Mouse (Mus musculus) midbrain, postnatal 0 days (tissue): ENCODE results near the gene Cyp26b1. TPM values are rescaled to one million over a fixed set of nuclear protein-coding genes. Genes with fewer than 3 reads are reported as not detected.
A peak's percentile ranks its signal among the peaks of the same experiment; 100 is the strongest.

Experiments
- ATAC-seq: fragments of 200-750 bp; cut with Nextera tagmentation; 2 replicates; pipeline ENCODE4 v1.8.0; 2017; ENCODE audit warnings: moderate number of reproducible peaks, mild to moderate bottlenecking, moderate TSS enrichment, moderate library complexity; ENCODE audit not compliant: low FRiP score
- DNase-seq: peaks from one replicate; pipeline ENCODE4 v3.0.0-alpha.2; 2015; ENCODE audit warnings: low spot score
- H3K27ac ChIP-seq: fragments of 300-500 bp; sonication (generic); 2 replicates; pipeline ENCODE4 v1.5.1; 2014; ENCODE audit warnings: low read depth, mild to moderate bottlenecking, low read length, mixed read lengths
- H3K27me3 ChIP-seq: fragments of 300-500 bp; sonication (generic); 2 replicates; pipeline ENCODE4 v1.6.1; 2014; ENCODE audit warnings: low read length, control low read depth, mixed read lengths; ENCODE audit not compliant: insufficient read depth
- H3K36me3 ChIP-seq: fragments of 300-500 bp; sonication (generic); 2 replicates; pipeline ENCODE4 v1.6.1; 2014; ENCODE audit warnings: low read length, control low read depth, mixed read lengths; ENCODE audit not compliant: insufficient read depth
- H3K4me1 ChIP-seq: fragments of 300-500 bp; sonication (generic); 2 replicates; pipeline ENCODE4 v1.6.1; 2014; ENCODE audit warnings: mild to moderate bottlenecking, control low read depth, antibody characterized with exemption, low read length, mixed read lengths; ENCODE audit not compliant: insufficient read depth
- H3K4me2 ChIP-seq: fragments of 300-500 bp; sonication (generic); 2 replicates; pipeline ENCODE4 v1.6.1; 2014; ENCODE audit warnings: low read depth, mild to moderate bottlenecking, low read length, mixed read lengths; ENCODE audit not compliant: poor library complexity, severe bottlenecking
- H3K4me3 ChIP-seq: fragments of 300-500 bp; sonication (generic); 2 replicates; pipeline ENCODE4 v1.5.1; 2014; ENCODE audit warnings: low read depth, mild to moderate bottlenecking, low read length, moderate library complexity
- H3K9ac ChIP-seq: fragments of 300-500 bp; sonication (generic); replicated peaks from 2 replicates; pipeline ENCODE4 v1.6.1; 2014; ENCODE audit warnings: mild to moderate bottlenecking, low read length, moderate library complexity, mixed read lengths; ENCODE audit not compliant: poor library complexity, severe bottlenecking
- H3K9me3 ChIP-seq: fragments of 300-500 bp; sonication (generic); 2 replicates; pipeline ENCODE4 v1.6.1; 2016; ENCODE audit warnings: low read length, control low read depth
- CTCF ChIP-seq: IDR thresholded peaks from 2 replicates; pipeline ENCODE4 v1.5.1; 2016; ENCODE audit warnings: antibody characterized with exemption, mild to moderate bottlenecking
- WGBS: fragments of 180-500 bp; shearing (Covaris S2); extraction: QIAGEN DNeasy Blood & Tissue Kit; methylation state at CpG from one replicate; pipeline ENCODE4 v1.1.7; 2014; 5-methylcytosine and 5-hydroxymethylcytosine counted together
- polyA plus RNA-seq: library from polyadenylated mRNA; unstranded; fragments of >200 nt; fragmentation: Nextera tagmentation; extraction: Ambion mirVana; gene quantifications from 2 replicates; pipeline ENCODE4 v1.2.1, GENCODE M21; 2015
- total RNA-seq: library from RNA; depleted of rRNA; stranded (reverse); fragments of >200 nt; gene quantifications from 2 replicates; pipeline ENCODE4 v1.2.3, GENCODE M21; 2014

Gene Cyp26b1
- total and polyA plus RNA-seq, 2 experiments from 2014 or later = 6.4 to 36.7 TPM

- peak; percentile 57 for ATAC-seq
- H3K4me3 ChIP-seq = no peak overlapping the region
- WGBS = 31% methylated on average over 25 of the region's 25 CpGs
Measured at GRCm38 (mm10) chr6:84573905-84574660, 19.6 kb downstream of the Cyp26b1 start.

GRCm38 (mm10) chr6:84570039-84570438 is 23.7 kb downstream of the Cyp26b1 start:
- 59% methylated on average over 3 of the region's 3 CpGs for WGBS
- H3K9me3 ChIP-seq = no peaks in the 10 kb centered on the region
- H3K27ac ChIP-seq = no peak overlapping the region
- no peak overlapping the region for H3K4me2 ChIP-seq
- no peak for TF ChIP-seq CTCF
- no peaks in the 10 kb centered on the region for H3K4me1 ChIP-seq
- no peak overlapping the region for H3K9ac ChIP-seq
- no peaks in the 10 kb centered on the region for H3K36me3 ChIP-seq
- DNase-seq (peak; percentile 42), ATAC-seq (no peak)
- 0 out of 2 replicates have a peak, but pooled peaks cover 2% of the 10 kb centered on the region for H3K27me3 ChIP-seq
- no peak overlapping the region for H3K4me3 ChIP-seq

More at GRCm38 (mm10) chr6:84573905-84574660, 19.6 kb downstream of the Cyp26b1 start:
- Histone ChIP-seq H3K4me2 (peak overlapping the region; percentile 15; the same call in 1 of the 2 replicates), H3K36me3 (no peaks in the 10 kb centered on the region; the same call in 1 of the 2 replicates), H3K27ac (no peak overlapping the region), H3K9me3 (no peaks in the 10 kb centered on the region), H3K9ac (no peak overlapping the region), H3K4me1 (no peaks in the 10 kb centered on the region), H3K27me3 (peaks cover 5% of the 10 kb centered on the region; the same call in 1 of the 2 replicates)
- TF ChIP-seq CTCF = peak; percentile 62
- DNase-seq = peak; percentile 76

DNA sequence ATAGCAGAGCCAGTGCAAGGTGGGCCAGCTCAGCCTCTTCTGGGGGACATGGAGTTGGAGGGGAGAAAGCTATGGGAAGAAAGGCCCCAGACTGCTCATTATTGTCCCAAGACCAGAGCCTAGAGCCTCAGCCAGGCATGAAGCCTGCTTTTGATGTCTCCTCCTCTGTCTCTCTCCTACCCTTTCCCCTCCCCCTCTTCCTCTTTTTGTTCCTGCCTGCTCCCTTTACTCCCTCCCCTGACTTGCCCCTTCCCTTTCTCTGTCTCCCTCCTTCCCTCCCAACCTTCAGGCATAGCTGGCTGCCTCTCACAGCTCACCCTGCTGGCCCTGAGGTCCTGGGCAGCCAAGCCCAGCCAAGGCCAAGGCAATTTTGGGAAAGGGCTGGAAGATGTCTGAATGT is 24.1 kb downstream of the Cyp26b1 start:
- Histone ChIP-seq H3K9me3 (no peaks in the 10 kb centered on the region), H3K4me3 (no peak overlapping the region), H3K36me3 (no peaks in the 10 kb centered on the region), H3K27ac (no peak overlapping the region), H3K27me3 (no peaks in the 10 kb centered on the region), H3K9ac (no peak overlapping the region), H3K4me2 (no peak overlapping the region), H3K4me1 (no peaks in the 10 kb centered on the region)
- ATAC-seq = no peak
- TF ChIP-seq CTCF = no peak
- no peak for DNase-seq

DNA sequence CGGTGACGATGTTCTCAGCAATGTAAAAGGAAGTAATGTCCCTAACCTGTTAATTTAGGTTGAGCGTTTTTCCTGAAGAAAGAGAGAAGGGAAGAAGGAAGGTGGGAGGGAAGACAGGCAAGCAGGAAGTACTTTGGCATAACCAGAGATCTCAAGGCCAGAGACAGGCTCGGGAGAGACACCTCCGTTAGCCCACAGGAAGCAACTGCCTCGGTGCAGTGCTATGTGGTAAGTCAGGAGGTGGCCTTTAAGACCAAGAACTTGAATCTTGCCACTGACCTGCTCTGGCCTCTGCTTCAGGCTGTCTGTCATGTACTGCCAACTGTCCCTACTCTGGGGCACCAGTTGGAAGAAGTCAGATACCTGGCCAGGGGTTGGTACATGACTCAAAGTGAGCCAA is 24.8 kb downstream of the Cyp26b1 start:
- no peak for TF ChIP-seq CTCF
- ATAC-seq (no peak), DNase-seq (no peak)
- Histone ChIP-seq H3K27me3 (no peaks in the 10 kb centered on the region), H3K36me3 (no peaks in the 10 kb centered on the region), H3K4me3 (no peak overlapping the region), H3K9me3 (no peaks in the 10 kb centered on the region), H3K4me1 (no peaks in the 10 kb centered on the region), H3K27ac (no peak overlapping the region), H3K4me2 (no peak overlapping the region), H3K9ac (no peak overlapping the region)
- 82% methylated on average over 6 of the region's 6 CpGs for WGBS

DNA sequence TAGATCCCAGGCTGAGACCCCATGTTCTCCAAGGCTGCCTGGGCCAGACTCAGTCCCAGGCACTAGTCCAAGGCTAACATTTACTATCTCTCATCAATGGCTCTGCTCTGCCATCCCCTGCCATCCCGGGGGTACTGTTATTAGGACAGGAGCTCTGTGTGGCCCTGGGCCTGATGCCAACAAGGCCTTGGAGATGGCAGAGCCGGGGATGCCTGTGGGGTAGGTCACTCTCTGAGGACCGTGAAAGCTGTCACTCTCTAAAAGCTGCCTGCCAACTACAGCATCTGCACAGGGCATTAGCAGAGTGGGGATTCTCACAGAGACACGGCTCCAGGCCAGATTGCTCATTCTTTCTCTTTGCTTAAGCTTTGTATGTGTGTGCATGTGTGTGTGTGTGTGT is 26.0 kb downstream of the Cyp26b1 start:
- no peaks in the 10 kb centered on the region for H3K36me3 ChIP-seq
- no peak for TF ChIP-seq CTCF
- peak; percentile 85 for DNase-seq
- H3K9me3 ChIP-seq = no peaks in the 10 kb centered on the region
- H3K27me3 ChIP-seq = no peaks in the 10 kb centered on the region
- no peak for ATAC-seq
- 37% methylated on average over 4 of the region's 4 CpGs for WGBS
- H3K4me1 ChIP-seq = no peaks in the 10 kb centered on the region
- H3K9ac ChIP-seq = no peak overlapping the region
- H3K4me3 ChIP-seq = no peak overlapping the region
- H3K27ac ChIP-seq = no peak overlapping the region
- H3K4me2 ChIP-seq = no peak overlapping the region

- no peak overlapping the region for H3K4me3 ChIP-seq
- H3K27ac ChIP-seq = no peak overlapping the region
- no peaks in the 10 kb centered on the region for H3K9me3 ChIP-seq
- H3K9ac ChIP-seq = no peak overlapping the region
- TF ChIP-seq CTCF = no peak
- DNase-seq (no peak), ATAC-seq (no peak)
- H3K27me3 ChIP-seq = no peaks in the 10 kb centered on the region
- WGBS = 69% methylated on average over 2 of the region's 2 CpGs
- H3K36me3 ChIP-seq = no peaks in the 10 kb centered on the region
- H3K4me1 ChIP-seq = no peaks in the 10 kb centered on the region
- H3K4me2 ChIP-seq = no peak overlapping the region
Measured at GRCm38 (mm10) chr6:84566825-84567224, 26.9 kb downstream of the Cyp26b1 start.
